In genomic region chr16:21996881-21997641, GRCm38 (mm10) we compare ENCODE assay signal across 12 mouse cellular contexts. TPM values are rescaled to one million over a fixed set of nuclear protein-coding genes. Genes with fewer than 3 reads are reported as not detected.
DNase-seq lines count a peak whose midpoint lies in the region; ATAC-seq and TF ChIP-seq lines count a peak whose summit lies in the region.
"Had no signal": no experiment of that assay in that cellular context is flagged by ENCODE, and none has a peak within 500 bp of the region (broad histone marks: within the 10 kb centered on the region; RNA-seq: fewer than 3 reads in every experiment).

No protein-coding gene starts in this region.

- 34% methylated on average over 5 of the region's 5 CpGs for WGBS in intestine, embryonic 14.5 days
- WGBS in lung, embryonic 14.5 days: 15% methylated on average over 5 of the region's 5 CpGs
- 28% methylated on average over 5 of the region's 5 CpGs for WGBS in stomach, embryonic 16.5 days

- no peaks in the 10 kb centered on the region for H3K9me3 ChIP-seq in intestine, embryonic 14.5 days (ENCODE audit: control insufficient read depth, low read length)
- no peaks in the 10 kb centered on the region for H3K9me3 ChIP-seq in lung, embryonic 14.5 days (ENCODE audit: low read depth, low read length)
- no peaks in the 10 kb centered on the region for H3K9me3 ChIP-seq in stomach, embryonic 16.5 days (replicated peaks; ENCODE audit: control insufficient read depth, low read length)
- H3K9me3 ChIP-seq: midbrain, embryonic 13.5 days had no signal

- no peaks in the 10 kb centered on the region for H3K4me1 ChIP-seq in intestine, embryonic 14.5 days (replicated peaks; ENCODE audit: control insufficient read depth, insufficient read depth, low read length)
- peaks cover 6% of the 10 kb centered on the region; the same call in 1 of the 2 replicates for H3K4me1 ChIP-seq in lung, embryonic 14.5 days (ENCODE audit: insufficient read depth)
- peaks cover 5% of the 10 kb centered on the region; the same call in 1 of the 2 replicates for H3K4me1 ChIP-seq in stomach, embryonic 16.5 days (ENCODE audit: control insufficient read depth, insufficient read depth, low read length)

- peak; percentile 79 for ATAC-seq in intestine, embryonic 14.5 days (replicated peaks; ENCODE audit: low FRiP score, low TSS enrichment, low read depth)
- ATAC-seq in lung, embryonic 14.5 days (ENCODE audit: insufficient read depth): peak; percentile 82
- peak; percentile 89 for ATAC-seq in stomach, embryonic 16.5 days (ENCODE audit: insufficient read depth, low FRiP score)
- ATAC-seq: midbrain, embryonic 13.5 days had no signal

- peak; percentile 31 to 33 for DNase-seq in spleen, postnatal 10 days (ENCODE audit: low spot score in 2 of 2)
- no peak for DNase-seq in spleen, postnatal 14 days (ENCODE audit: low spot score in 2 of 2)
- no peak for DNase-seq in intestine, embryonic 14.5 days (ENCODE audit: low spot score)
- DNase-seq in lung, embryonic 14.5 days: peak; percentile 62
- no peak for DNase-seq in adrenal gland, postnatal 10 days
- no peak for DNase-seq in cerebellum, adult 9-11 months
- no peak for DNase-seq in gastrocnemius, postnatal 25 days
- DNase-seq: left cerebral cortex, postnatal 4 days had no signal

- peak overlapping the region; percentile 39 for H3K27ac ChIP-seq in intestine, embryonic 14.5 days (ENCODE audit: low read depth)
- peak overlapping the region; percentile 58 for H3K27ac ChIP-seq in lung, embryonic 14.5 days (ENCODE audit: low read depth)
- peak overlapping the region; percentile 94 for H3K27ac ChIP-seq in stomach, embryonic 16.5 days (ENCODE audit: low read length)
- H3K27ac ChIP-seq: midbrain, embryonic 13.5 days had no signal

- H3K4me3 ChIP-seq in intestine, embryonic 14.5 days (ENCODE audit: low read depth, low read length): no peak overlapping the region
- no peak overlapping the region for H3K4me3 ChIP-seq in lung, embryonic 14.5 days (ENCODE audit: low read depth, low read length)
- no peak overlapping the region; the same call in 1 of the 2 replicates for H3K4me3 ChIP-seq in stomach, embryonic 16.5 days (replicated peaks; ENCODE audit: low read length)
- H3K4me3 ChIP-seq: midbrain, embryonic 13.5 days had no signal

- no peaks in the 10 kb centered on the region for H3K36me3 ChIP-seq in intestine, embryonic 14.5 days (ENCODE audit: control insufficient read depth, insufficient read depth, low read length)
- H3K36me3 ChIP-seq in lung, embryonic 14.5 days (ENCODE audit: insufficient read depth): no peaks in the 10 kb centered on the region
- no peaks in the 10 kb centered on the region for H3K36me3 ChIP-seq in stomach, embryonic 16.5 days (ENCODE audit: control insufficient read depth, insufficient read depth, low read length)
- H3K36me3 ChIP-seq: midbrain, embryonic 13.5 days had no signal

- no peak overlapping the region for H3K4me2 ChIP-seq in intestine, embryonic 14.5 days (ENCODE audit: low read length)
- peak overlapping the region; percentile 5; the same call in 1 of the 2 replicates for H3K4me2 ChIP-seq in lung, embryonic 14.5 days
- peak overlapping the region; percentile 37; the same call in 1 of the 2 replicates for H3K4me2 ChIP-seq in stomach, embryonic 16.5 days (ENCODE audit: low read depth, low read length)
- H3K4me2 ChIP-seq: midbrain, embryonic 13.5 days had no signal

- no peaks in the 10 kb centered on the region for H3K27me3 ChIP-seq in intestine, embryonic 14.5 days (replicated peaks; ENCODE audit: control insufficient read depth, insufficient read depth, low read length)
- no peaks in the 10 kb centered on the region for H3K27me3 ChIP-seq in lung, embryonic 14.5 days (ENCODE audit: insufficient read depth, low read length)
- H3K27me3 ChIP-seq in stomach, embryonic 16.5 days (ENCODE audit: control insufficient read depth, insufficient read depth, low read length): no peaks in the 10 kb centered on the region
- H3K27me3 ChIP-seq: CH12.LX had no signal

- no peak for TF ChIP-seq CTCF in lung, embryonic 14.5 days (IDR thresholded peaks at IDR 0.05; ENCODE audit: low read depth)

- H3K9ac ChIP-seq in intestine, embryonic 14.5 days (ENCODE audit: low read length): no peak overlapping the region
- no peak overlapping the region for H3K9ac ChIP-seq in lung, embryonic 14.5 days
- 0 out of 2 replicates have a peak overlapping the region, but pooled peaks have one; percentile 8 for H3K9ac ChIP-seq in stomach, embryonic 16.5 days (ENCODE audit: low read length)
- H3K9ac ChIP-seq: midbrain, embryonic 13.5 days had no signal

RNA-seq across cellular contexts. Expression of gene Liph, which starts 1.6 kb away (rescaled TPM):
- 7.5 and 8.7 TPM in 2 replicates for polyA plus RNA-seq in intestine, embryonic 14.5 days (2014; fragmentation: Nextera tagmentation; extraction: Ambion mirVana)
- polyA plus RNA-seq in lung, embryonic 14.5 days (2014; fragmentation: Nextera tagmentation; extraction: Ambion mirVana): 0.08 and 0.47 TPM in 2 replicates
- polyA plus RNA-seq in stomach, embryonic 16.5 days (2015; fragmentation: Nextera tagmentation; extraction: Ambion mirVana): 29.9 and 48.0 TPM in 2 replicates
- 1 to 10 TPM in 1 of 2 experiments, under 1 TPM in 1; 0.91 to 1.3 TPM for total RNA-seq in adrenal gland, postnatal 10 days (2021)
- not detected for total RNA-seq in gastrocnemius, postnatal 25 days (2021)
- polyA plus RNA-seq: embryonic facial prominence, embryonic 11.5 days had no signal

RNA-seq across cellular contexts. Expression of gene Senp2, which starts 12.2 kb away (rescaled TPM):
- 45.9 and 47.5 TPM in 2 replicates for polyA plus RNA-seq in intestine, embryonic 14.5 days (2014; fragmentation: Nextera tagmentation; extraction: Ambion mirVana)
- polyA plus RNA-seq in lung, embryonic 14.5 days (2014; fragmentation: Nextera tagmentation; extraction: Ambion mirVana): 52.7 and 53.1 TPM in 2 replicates
- polyA plus RNA-seq in stomach, embryonic 16.5 days (2015; fragmentation: Nextera tagmentation; extraction: Ambion mirVana): 40.1 and 40.4 TPM in 2 replicates
- total RNA-seq in adrenal gland, postnatal 10 days (2021): 10 to 100 TPM; 34.9 to 39.6 TPM
- 10 to 100 TPM; 22.9 to 27.3 TPM for total RNA-seq in gastrocnemius, postnatal 25 days (2021)

RNA-seq across cellular contexts. Expression of gene Tmem41a, which starts 49.7 kb away (rescaled TPM):
- polyA plus RNA-seq in intestine, embryonic 14.5 days (2014; fragmentation: Nextera tagmentation; extraction: Ambion mirVana): 65.4 and 68.5 TPM in 2 replicates
- polyA plus RNA-seq in lung, embryonic 14.5 days (2014; fragmentation: Nextera tagmentation; extraction: Ambion mirVana): 27.9 and 30.5 TPM in 2 replicates
- 35.0 and 35.2 TPM in 2 replicates for polyA plus RNA-seq in stomach, embryonic 16.5 days (2015; fragmentation: Nextera tagmentation; extraction: Ambion mirVana)
- 10 to 100 TPM; 15.6 to 15.9 TPM for total RNA-seq in adrenal gland, postnatal 10 days (2021)
- 1 to 10 TPM; 3.8 to 5.4 TPM for total RNA-seq in gastrocnemius, postnatal 25 days (2021)

Comparison
In these comparisons a context has a peak if more than half of its experiments do, and no peak if none do; other contexts are left out.
1. DNase-seq: peak in spleen, postnatal 10 days (2 of 2) and lung, embryonic 14.5 days (single experiment); none in spleen, postnatal 14 days (0 of 2), intestine, embryonic 14.5 days (single experiment), adrenal gland, postnatal 10 days (single experiment), cerebellum, adult 9-11 months (single experiment) and gastrocnemius, postnatal 25 days (single experiment).
2. H3K27ac ChIP-seq: peak in every context shown above with its lines; median percentile 94 in stomach, embryonic 16.5 days; 58 in lung, embryonic 14.5 days; 39 in intestine, embryonic 14.5 days.
3. Peak in every context shown above with its lines, with median percentiles within 50 percentile points of each other: ATAC-seq.